Mouse (Mus musculus) kidney, postnatal 25 days (tissue): ENCODE measurements at regions not wholly inside any gene's neighbourhood (a gene's known extent, or its start where the extent isn't known, plus 50 kb on each side); places are given as distances from the start of the nearest gene placed in this dataset.
A peak's percentile ranks its signal among the peaks of the same experiment; 100 is the strongest.

Experiments used
- DNase-seq, 2 experiments: peaks; one replicate each; pipeline ENCODE4 v3.0.0; 2021; ENCODE audit warnings: mixed read lengths in 2 of 2

DNA sequence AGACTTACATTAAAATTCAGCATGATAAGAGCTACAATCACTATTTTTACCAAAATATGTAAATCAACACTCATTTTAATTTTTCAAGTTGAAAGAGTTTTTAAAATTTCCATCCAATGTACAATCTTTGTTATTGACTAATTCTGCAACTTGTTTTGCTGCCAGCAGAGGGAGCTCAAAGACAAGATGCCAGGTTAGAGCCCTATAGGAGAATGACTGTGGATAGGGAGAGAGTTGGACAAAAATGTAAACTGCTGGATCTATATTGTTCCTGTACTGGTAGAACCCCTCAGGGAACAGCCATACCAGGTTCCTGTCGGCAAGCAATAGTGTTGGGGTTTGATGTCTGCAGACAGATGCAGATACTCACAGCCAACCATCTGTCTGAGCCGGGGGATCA lies 288.8 kb upstream of the 4930550L24Rik start:
- peak in 1 of 2 experiments; percentile 3 for DNase-seq
